Mouse (Mus musculus): ENCODE measurements around the gene Cd177. TPM values are rescaled to one million over a fixed set of nuclear protein-coding genes. Genes with fewer than 3 reads are reported as not detected.
"Not testable (repeated sequence)": the region's sequence is repeated elsewhere in the genome, so short reads cannot be mapped to it uniquely, and the experiment has no call there.

Cd177 gene
- polyA plus RNA-seq, 1 experiment from 2014 or later, result 0.11 TPM

DNA sequence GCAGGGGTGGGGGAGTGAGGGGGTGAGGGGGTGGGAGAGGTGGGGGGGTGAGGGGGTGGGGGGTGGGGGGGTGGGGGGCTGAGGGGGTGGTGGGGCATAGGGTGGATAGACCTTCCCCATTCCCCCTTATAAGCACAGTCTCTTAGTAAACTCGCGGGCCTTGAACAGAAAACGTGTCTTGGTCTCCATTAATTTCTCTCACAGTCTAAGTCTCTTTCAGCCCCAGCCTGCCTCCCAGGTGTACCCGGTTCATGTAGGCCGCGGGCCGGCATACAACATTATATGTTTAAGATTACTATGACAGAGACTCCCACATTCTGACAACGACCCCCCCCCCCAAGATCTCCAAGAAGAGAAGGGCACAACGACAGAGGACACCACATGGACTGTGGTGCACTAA lies 57.3 kb downstream of the Cd177 start:
- not testable (repeated sequence) for ATAC-seq (ENCODE audit: low FRiP score); H3K4me1 ChIP-seq (replicated peaks; ENCODE audit: control insufficient read depth, insufficient read depth, low read length); H3K27ac ChIP-seq; H3K9ac ChIP-seq; H3K27me3 ChIP-seq (ENCODE audit: control insufficient read depth, insufficient read depth, low read length); DNase-seq (ENCODE audit: low spot score); H3K4me2 ChIP-seq (replicated peaks); H3K9me3 ChIP-seq (ENCODE audit: control insufficient read depth, low read length); H3K36me3 ChIP-seq (replicated peaks; ENCODE audit: control insufficient read depth, insufficient read depth); H3K4me3 ChIP-seq (replicated peaks; ENCODE audit: low read length)
- 88% methylated on average over 9 of the region's 9 CpGs for WGBS

- DNase-seq (ENCODE audit: low spot score); H3K9me3 ChIP-seq (ENCODE audit: control insufficient read depth, low read length); H3K4me3 ChIP-seq (replicated peaks; ENCODE audit: low read length); H3K4me2 ChIP-seq (replicated peaks); H3K27me3 ChIP-seq (ENCODE audit: control insufficient read depth, insufficient read depth, low read length); ATAC-seq (ENCODE audit: low FRiP score); H3K27ac ChIP-seq; H3K36me3 ChIP-seq (replicated peaks; ENCODE audit: control insufficient read depth, insufficient read depth); H3K9ac ChIP-seq; H3K4me1 ChIP-seq (replicated peaks; ENCODE audit: control insufficient read depth, insufficient read depth, low read length): not testable (repeated sequence)
- WGBS, result 100% methylated on average over 4 of the region's 4 CpGs
Measured at GRCm38 (mm10) chr7:24697891-24698290, 62.2 kb downstream of the Cd177 start.

Other genes starting within 250 kb of the Cd177 start
- gene AC161166.1, start 247.9 kb downstream of the Cd177 start, polyA plus RNA-seq (2014; fragmentation: Nextera tagmentation; extraction: Ambion mirVana), result 0.65 and 0.98 TPM in 2 replicates
- gene Irgq, start 229.6 kb downstream of the Cd177 start, polyA plus RNA-seq (2014; fragmentation: Nextera tagmentation; extraction: Ambion mirVana), result 28.0 and 33.5 TPM in 2 replicates
- not detected in 2 replicates for gene Pinlyp, start 214.2 kb downstream of the Cd177 start, polyA plus RNA-seq (2014; fragmentation: Nextera tagmentation; extraction: Ambion mirVana)
- gene Xrcc1, start 214.0 kb downstream of the Cd177 start, polyA plus RNA-seq (2014; fragmentation: Nextera tagmentation; extraction: Ambion mirVana), result 47.4 and 52.3 TPM in 2 replicates
- 25.8 and 26.4 TPM in 2 replicates for gene Ethe1, start 172.8 kb downstream of the Cd177 start, polyA plus RNA-seq (2014; fragmentation: Nextera tagmentation; extraction: Ambion mirVana)
- 10.3 and 11.4 TPM in 2 replicates for gene Zfp575, start 172.7 kb downstream of the Cd177 start, polyA plus RNA-seq (2014; fragmentation: Nextera tagmentation; extraction: Ambion mirVana)
- not detected in 2 replicates for gene Phldb3, start 149.5 kb downstream of the Cd177 start, polyA plus RNA-seq (2014; fragmentation: Nextera tagmentation; extraction: Ambion mirVana)
- 0.27 and 0.29 TPM in 2 replicates for gene Lypd3, start 123.8 kb downstream of the Cd177 start, polyA plus RNA-seq (2014; fragmentation: Nextera tagmentation; extraction: Ambion mirVana)
- not detected in 2 replicates for gene Tex101, start 83.6 kb downstream of the Cd177 start, polyA plus RNA-seq (2014; fragmentation: Nextera tagmentation; extraction: Ambion mirVana)
- gene BC049730, start 51.1 kb downstream of the Cd177 start, polyA plus RNA-seq (2014; fragmentation: Nextera tagmentation; extraction: Ambion mirVana), result not detected in 2 replicates
- gene Gm4763, start 33.4 kb downstream of the Cd177 start, polyA plus RNA-seq (2014; fragmentation: Nextera tagmentation; extraction: Ambion mirVana), result not detected in 2 replicates
- 0.41 TPM in 1 of 2 replicates, not detected in the other for gene Ceacam10, start 16.9 kb upstream of the Cd177 start, polyA plus RNA-seq (2014; fragmentation: Nextera tagmentation; extraction: Ambion mirVana)
- gene Gm9844, start 101.9 kb upstream of the Cd177 start, polyA plus RNA-seq (2014; fragmentation: Nextera tagmentation; extraction: Ambion mirVana), result 36.2 and 37.5 TPM in 2 replicates
- 0.27 TPM in 1 of 2 replicates, not detected in the other for gene Lypd4, start 109.6 kb upstream of the Cd177 start, polyA plus RNA-seq (2014; fragmentation: Nextera tagmentation; extraction: Ambion mirVana)
- gene Dmrtc2, start 109.7 kb upstream of the Cd177 start, polyA plus RNA-seq (2014; fragmentation: Nextera tagmentation; extraction: Ambion mirVana), result 0.16 and 0.17 TPM in 2 replicates
- gene Rps19, start 124.1 kb upstream of the Cd177 start, polyA plus RNA-seq (2014; fragmentation: Nextera tagmentation; extraction: Ambion mirVana), result 1,197 and 1,586 TPM in 2 replicates
- 0.13 and 0.33 TPM in 2 replicates for gene Cd79a, start 137.1 kb upstream of the Cd177 start, polyA plus RNA-seq (2014; fragmentation: Nextera tagmentation; extraction: Ambion mirVana)
- gene Arhgef1, start 142.6 kb upstream of the Cd177 start, polyA plus RNA-seq (2014; fragmentation: Nextera tagmentation; extraction: Ambion mirVana), result 58.4 and 58.6 TPM in 2 replicates
- gene Gm4881, start 184.2 kb upstream of the Cd177 start, polyA plus RNA-seq (2014; fragmentation: Nextera tagmentation; extraction: Ambion mirVana), result 5.9 and 6.6 TPM in 2 replicates
- gene Rabac1, start 212.4 kb upstream of the Cd177 start, polyA plus RNA-seq (2014; fragmentation: Nextera tagmentation; extraction: Ambion mirVana), result 331 and 332 TPM in 2 replicates
- gene Atp1a3, start 245.6 kb upstream of the Cd177 start, polyA plus RNA-seq (2014; fragmentation: Nextera tagmentation; extraction: Ambion mirVana), result 404 and 524 TPM in 2 replicates